Comparison of ENCODE assay signal across 10 mouse cellular contexts in the genomic region with DNA sequence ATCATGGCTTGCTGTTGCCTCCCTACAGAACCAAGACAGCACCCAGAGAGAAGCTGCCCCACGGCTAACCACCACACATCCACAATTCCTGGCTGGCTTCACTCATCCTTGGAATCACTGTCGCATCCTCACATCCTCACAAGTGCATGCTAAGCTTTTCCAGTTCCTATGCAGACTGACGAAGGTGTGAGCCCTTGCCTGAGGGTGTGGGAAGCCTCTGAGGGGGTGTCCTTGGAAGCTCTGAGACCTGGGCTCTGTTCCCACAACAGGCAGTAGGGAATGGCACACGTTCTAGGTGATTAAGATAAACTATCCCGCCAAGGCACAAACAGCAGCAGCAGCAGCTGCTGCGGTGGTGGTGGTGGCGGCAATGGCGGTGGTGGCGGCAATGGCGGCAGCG.
"Had no signal": no experiment of that assay in that cellular context is flagged by ENCODE, and none has a peak within 500 bp of the region (broad histone marks: within the 10 kb centered on the region; RNA-seq: fewer than 3 reads in every experiment).

No protein-coding gene starts in this region.

- DNase-seq: kidney, adult 2 months; kidney, postnatal 25 days; layer of hippocampus, adult 9-11 months; layer of hippocampus, postnatal 36 days; lung, embryonic 14.5 days; lung, postnatal 10 days; lung, postnatal 4 days; midbrain, embryonic 14.5 days; spleen, adult 18-20 months; thymus, postnatal 36 days had no signal
